ENCODE assay signal across 8 mouse cellular contexts in genomic region chr1:177150344-177151021, GRCm38 (mm10).
DNase-seq lines count a peak whose midpoint lies in the region; ATAC-seq lines count a peak whose summit lies in the region.

No protein-coding gene starts in this region.

- H3K4me1 ChIP-seq in embryonic facial prominence, embryonic 10.5 days: peaks cover 37% of the 10 kb centered on the region
- H3K4me1 ChIP-seq in neural tube, embryonic 12.5 days: peaks cover 8% of the 10 kb centered on the region; the same call in 1 of the 2 replicates

- WGBS in embryonic facial prominence, embryonic 10.5 days: 18% methylated on average over 11 of the region's 11 CpGs
- 7% methylated on average over 11 of the region's 11 CpGs for WGBS in neural tube, embryonic 12.5 days

- no peaks in the 10 kb centered on the region for H3K36me3 ChIP-seq in embryonic facial prominence, embryonic 10.5 days (replicated peaks)
- H3K36me3 ChIP-seq in neural tube, embryonic 12.5 days: no peaks in the 10 kb centered on the region

- peak; percentile 24 to 38 for DNase-seq in left cerebral cortex, postnatal 14 days (ENCODE audit: low spot score in 2 of 2)
- no peak for DNase-seq in left cerebral cortex, postnatal 36 days (ENCODE audit: low spot score in 2 of 2)
- peak; percentile 25 for DNase-seq in embryonic facial prominence, embryonic 10.5 days (ENCODE audit: low spot score)
- peak; percentile 7 for DNase-seq in forelimb bud, embryonic 11.5 days (ENCODE audit: low read depth, low spot score)
- no peak for DNase-seq in thymus, postnatal 25 days
- DNase-seq in adrenal gland, postnatal 25 days: no peak
- no peak for DNase-seq in right cerebral cortex, postnatal 36 days (ENCODE audit: low spot score in 2 of 2)

- H3K4me3 ChIP-seq in embryonic facial prominence, embryonic 10.5 days: no peak overlapping the region
- H3K4me3 ChIP-seq in neural tube, embryonic 12.5 days: no peak overlapping the region

- intact Hi-C loops in left cerebral cortex, postnatal 14 days (cut with DNase I): no loop called here
- intact Hi-C loops in left cerebral cortex, postnatal 36 days (cut with DNase I): no loop called here

- no peaks in the 10 kb centered on the region for H3K9me3 ChIP-seq in embryonic facial prominence, embryonic 10.5 days
- H3K9me3 ChIP-seq in neural tube, embryonic 12.5 days: no peaks in the 10 kb centered on the region

- peak; percentile 77 for ATAC-seq in neural tube, embryonic 12.5 days (ENCODE audit: low FRiP score, low read depth)

- no peak overlapping the region for H3K27ac ChIP-seq in embryonic facial prominence, embryonic 10.5 days (replicated peaks)
- H3K27ac ChIP-seq in neural tube, embryonic 12.5 days: no peak overlapping the region; the same call in 1 of the 2 replicates

- H3K27me3 ChIP-seq in embryonic facial prominence, embryonic 10.5 days (replicated peaks; ENCODE audit: low read depth, poor library complexity, severe bottlenecking): no peaks in the 10 kb centered on the region
- H3K27me3 ChIP-seq in neural tube, embryonic 12.5 days (replicated peaks): no peaks in the 10 kb centered on the region

- H3K9ac ChIP-seq in neural tube, embryonic 12.5 days: no peak overlapping the region

- H3K4me2 ChIP-seq in neural tube, embryonic 12.5 days (replicated peaks): peak overlapping the region; percentile 50

Comparison
In these comparisons a context has a peak if more than half of its experiments do, and no peak if none do; other contexts are left out.
1. DNase-seq: peak in left cerebral cortex, postnatal 14 days (2 of 2), embryonic facial prominence, embryonic 10.5 days (single experiment) and forelimb bud, embryonic 11.5 days (single experiment); none in left cerebral cortex, postnatal 36 days (0 of 2), thymus, postnatal 25 days (single experiment), adrenal gland, postnatal 25 days (single experiment) and right cerebral cortex, postnatal 36 days (0 of 2).